Mouse (Mus musculus) neural tube, embryonic 12.5 days (tissue): ENCODE data around the gene Mcm9. TPM values are rescaled to one million over a fixed set of nuclear protein-coding genes. Genes with fewer than 3 reads are reported as not detected.
"Not testable (repeated sequence)": the region's sequence is repeated elsewhere in the genome, so short reads cannot be mapped to it uniquely, and the experiment has no call there.

Experiments used
- ATAC-seq: fragments of 200-750 bp; cut with Nextera tagmentation; 2 replicates; pipeline ENCODE4 v1.8.0; 2017; ENCODE audit warnings: low read depth, mild to moderate bottlenecking, moderate TSS enrichment, moderate library complexity; ENCODE audit not compliant: low FRiP score
- H3K27ac ChIP-seq: fragments of 300-500 bp; sonication (generic); 2 replicates; pipeline ENCODE4 v1.5.1; 2016
- H3K27me3 ChIP-seq: fragments of 300-500 bp; sonication (generic); replicated peaks from 2 replicates; pipeline ENCODE4 v1.6.1; 2016; ENCODE audit warnings: mild to moderate bottlenecking
- H3K36me3 ChIP-seq: fragments of 300-500 bp; sonication (generic); 2 replicates; pipeline ENCODE4 v1.6.1; 2016; ENCODE audit warnings: mild to moderate bottlenecking
- H3K4me1 ChIP-seq: fragments of 300-500 bp; sonication (generic); 2 replicates; pipeline ENCODE4 v1.6.1; 2016
- H3K4me2 ChIP-seq: fragments of 300-500 bp; sonication (generic); replicated peaks from 2 replicates; pipeline ENCODE4 v1.6.1; 2016; ENCODE audit warnings: mild to moderate bottlenecking
- H3K4me3 ChIP-seq: fragments of 300-500 bp; sonication (generic); 2 replicates; pipeline ENCODE4 v1.5.1; 2016
- H3K9ac ChIP-seq: fragments of 300-500 bp; sonication (generic); 2 replicates; pipeline ENCODE4 v1.6.1; 2016; ENCODE audit warnings: mild to moderate bottlenecking
- H3K9me3 ChIP-seq: fragments of 300-500 bp; sonication (generic); 2 replicates; pipeline ENCODE4 v1.6.1; 2016; ENCODE audit warnings: mild to moderate bottlenecking
- WGBS: fragments of 180-500 bp; shearing (Covaris S2); methylation state at CpG from one replicate; pipeline ENCODE4 v1.1.7; 2016; 5-methylcytosine and 5-hydroxymethylcytosine counted together
- polyA plus RNA-seq: library from polyadenylated mRNA; unstranded; fragments of >200 nt; fragmentation: Nextera tagmentation; extraction: Ambion mirVana; gene quantifications from 2 replicates; pipeline ENCODE4 v1.2.1, GENCODE M21; 2016

Gene Mcm9
- polyA plus RNA-seq, 1 experiment from 2014 or later, result 11.9 TPM

GRCm38 (mm10) chr10:53509158-53509773 is 121.0 kb downstream of the Mcm9 start:
- ATAC-seq, result peak; percentile 67
- Histone ChIP-seq H3K27me3 (no peaks in the 10 kb centered on the region), H3K9me3 (no peaks in the 10 kb centered on the region), H3K4me2 (no peak overlapping the region; the same call in 1 of the 2 replicates), H3K27ac (no peak overlapping the region), H3K4me3 (no peak overlapping the region), H3K4me1 (no peaks in the 10 kb centered on the region), H3K36me3 (no peaks in the 10 kb centered on the region), H3K9ac (no peak overlapping the region)
- WGBS, result 32% methylated on average over 6 of the region's 6 CpGs

- 0 out of 2 replicates have a peak, but pooled peaks have one; percentile 19 for ATAC-seq
- Histone ChIP-seq H3K9ac (no peak overlapping the region), H3K9me3 (no peaks in the 10 kb centered on the region), H3K27ac (no peak overlapping the region), H3K4me2 (no peak overlapping the region), H3K4me3 (no peak overlapping the region), H3K36me3 (no peaks in the 10 kb centered on the region), H3K4me1 (no peaks in the 10 kb centered on the region), H3K27me3 (no peaks in the 10 kb centered on the region)
Measured at GRCm38 (mm10) chr10:53508676-53509075, 121.6 kb downstream of the Mcm9 start.

GRCm38 (mm10) chr10:53505526-53505925 is 124.7 kb downstream of the Mcm9 start:
- Histone ChIP-seq H3K27ac (no peak overlapping the region), H3K36me3 (no peaks in the 10 kb centered on the region), H3K4me3 (no peak overlapping the region), H3K4me2 (no peak overlapping the region), H3K4me1 (no peaks in the 10 kb centered on the region), H3K27me3 (no peaks in the 10 kb centered on the region), H3K9me3 (no peaks in the 10 kb centered on the region), H3K9ac (no peak overlapping the region)
- ATAC-seq, result no peak
- 80% methylated on average over 2 of the region's 2 CpGs for WGBS

GRCm38 (mm10) chr10:53505069-53505468 is 125.2 kb downstream of the Mcm9 start:
- Histone ChIP-seq H3K36me3 (no peaks in the 10 kb centered on the region), H3K27ac (no peak overlapping the region), H3K9me3 (no peaks in the 10 kb centered on the region), H3K4me1 (no peaks in the 10 kb centered on the region), H3K4me2 (no peak overlapping the region), H3K27me3 (no peaks in the 10 kb centered on the region), H3K9ac (no peak overlapping the region), H3K4me3 (no peak overlapping the region)
- WGBS, result 61% methylated on average over 3 of the region's 3 CpGs
- ATAC-seq, result no peak

- Histone ChIP-seq H3K9ac (no peak overlapping the region), H3K4me1 (no peaks in the 10 kb centered on the region), H3K27me3 (no peaks in the 10 kb centered on the region), H3K4me2 (0 out of 2 replicates have a peak overlapping the region, but pooled peaks have one; percentile 32), H3K4me3 (no peak overlapping the region), H3K9me3 (no peaks in the 10 kb centered on the region), H3K27ac (no peak overlapping the region), H3K36me3 (no peaks in the 10 kb centered on the region)
- ATAC-seq, result no peak
- 56% methylated on average over 21 of the region's 21 CpGs for WGBS
Measured at GRCm38 (mm10) chr10:53502875-53503816, 127.1 kb downstream of the Mcm9 start.

- Histone ChIP-seq H3K4me2 (no peak overlapping the region), H3K4me1 (no peaks in the 10 kb centered on the region), H3K36me3 (no peaks in the 10 kb centered on the region), H3K9me3 (no peaks in the 10 kb centered on the region), H3K4me3 (no peak overlapping the region), H3K9ac (no peak overlapping the region), H3K27me3 (no peaks in the 10 kb centered on the region), H3K27ac (no peak overlapping the region)
- 88% methylated on average over 13 of the region's 13 CpGs for WGBS
- ATAC-seq, result no peak
Measured at GRCm38 (mm10) chr10:53502471-53502870, 127.8 kb downstream of the Mcm9 start.

- no peak overlapping the region for H3K4me3 ChIP-seq
Measured at GRCm38 (mm10) chr10:53499518-53499917, 130.7 kb downstream of the Mcm9 start.

GRCm38 (mm10) chr10:53495349-53495748 is 134.9 kb downstream of the Mcm9 start:
- H3K9ac ChIP-seq, H3K4me1 ChIP-seq, ATAC-seq, H3K27me3 ChIP-seq, H3K36me3 ChIP-seq, H3K4me2 ChIP-seq, H3K9me3 ChIP-seq, H3K4me3 ChIP-seq, H3K27ac ChIP-seq: not testable (repeated sequence)
- 97% methylated on average over 3 of the region's 3 CpGs for WGBS

More at GRCm38 (mm10) chr10:53499518-53499917, 130.7 kb downstream of the Mcm9 start:
- no peak overlapping the region for H3K27ac ChIP-seq
- no peak overlapping the region for H3K4me2 ChIP-seq
- H3K36me3 ChIP-seq, result no peaks in the 10 kb centered on the region
- no peak overlapping the region for H3K9ac ChIP-seq
- ATAC-seq, result no peak
- no peaks in the 10 kb centered on the region for H3K9me3 ChIP-seq
- H3K27me3 ChIP-seq, result no peaks in the 10 kb centered on the region
- H3K4me1 ChIP-seq, result no peaks in the 10 kb centered on the region

GRCm38 (mm10) chr10:53493954-53494353 is 136.3 kb downstream of the Mcm9 start:
- H3K4me3 ChIP-seq, result no peak overlapping the region
- H3K4me2 ChIP-seq, result no peak overlapping the region
- H3K9me3 ChIP-seq, result no peaks in the 10 kb centered on the region
- H3K27ac ChIP-seq, result no peak overlapping the region
- 94% methylated on average over 13 of the region's 13 CpGs for WGBS
- H3K9ac ChIP-seq, result no peak overlapping the region
- H3K27me3 ChIP-seq, result no peaks in the 10 kb centered on the region
- H3K4me1 ChIP-seq, result no peaks in the 10 kb centered on the region
- ATAC-seq, result no peak
- H3K36me3 ChIP-seq, result no peaks in the 10 kb centered on the region

Other genes starting within 250 kb of the Mcm9 start
- gene Asf1a, start 33.7 kb downstream of the Mcm9 start, polyA plus RNA-seq, result 133 and 135 TPM in 2 replicates
- gene Fam184a, start 120.7 kb upstream of the Mcm9 start, polyA plus RNA-seq, result 8.5 TPM in 2 replicates